Mouse (Mus musculus) ovary, postnatal 36 days (tissue): ENCODE data around the gene Jak3.
"Not testable (repeated sequence)": the region's sequence is repeated elsewhere in the genome, so short reads cannot be mapped to it uniquely, and the experiment has no call there.

Source experiments
- DNase-seq: peaks from one replicate; pipeline ENCODE4 v3.0.0; 2022; ENCODE audit warnings: low spot score, mixed read lengths

The Jak3 gene

DNA sequence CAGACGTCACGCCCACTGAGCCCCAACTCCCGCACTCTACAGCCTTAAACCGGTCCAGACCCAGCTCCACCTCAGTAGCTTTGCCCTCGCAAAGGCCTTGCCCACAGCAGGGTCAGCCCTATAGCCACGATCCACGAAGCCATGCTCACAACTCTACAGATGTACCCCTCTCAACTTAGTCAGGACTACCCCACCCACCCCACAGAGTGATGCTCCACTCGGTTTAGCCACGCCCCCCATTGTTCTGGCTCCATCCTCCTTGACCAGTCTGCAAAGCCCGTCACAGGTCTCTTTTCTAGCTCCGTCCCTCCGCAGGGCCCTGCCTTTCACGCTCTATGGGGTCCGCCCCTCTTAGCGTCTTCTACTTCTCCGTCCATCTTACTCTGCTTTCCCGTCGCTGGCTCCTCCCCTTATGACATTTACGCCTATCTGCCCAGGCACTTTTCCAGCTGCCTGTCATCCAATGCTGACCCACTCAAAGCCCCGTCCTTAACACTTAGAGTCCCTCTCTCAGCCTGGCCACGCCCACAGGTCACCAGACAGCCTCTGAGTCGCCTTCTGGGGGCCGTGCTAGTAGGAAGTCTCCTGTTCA lies 10.1 kb downstream of the Jak3 start:
- no peak for DNase-seq

DNA sequence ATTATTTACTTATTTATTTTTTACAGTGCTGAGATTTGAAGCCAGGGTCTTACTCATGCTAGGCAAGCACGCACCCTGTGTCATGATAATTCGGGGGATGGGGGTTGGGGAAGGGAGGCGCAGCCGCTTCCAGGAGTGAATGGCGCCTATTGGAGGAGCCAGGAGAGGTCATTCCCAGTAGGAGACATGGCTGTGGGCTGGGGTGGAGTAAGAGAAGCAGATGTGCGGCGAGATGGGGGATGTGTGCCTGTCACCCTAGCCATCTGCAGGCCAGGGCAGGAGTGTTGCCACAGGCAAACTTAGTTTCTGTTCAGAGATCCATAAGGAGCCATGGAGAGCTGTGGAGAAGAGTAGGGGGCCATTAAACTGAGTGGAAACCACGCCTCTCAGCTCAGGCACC lies 11.5 kb downstream of the Jak3 start:
- DNase-seq, result no peak

DNA sequence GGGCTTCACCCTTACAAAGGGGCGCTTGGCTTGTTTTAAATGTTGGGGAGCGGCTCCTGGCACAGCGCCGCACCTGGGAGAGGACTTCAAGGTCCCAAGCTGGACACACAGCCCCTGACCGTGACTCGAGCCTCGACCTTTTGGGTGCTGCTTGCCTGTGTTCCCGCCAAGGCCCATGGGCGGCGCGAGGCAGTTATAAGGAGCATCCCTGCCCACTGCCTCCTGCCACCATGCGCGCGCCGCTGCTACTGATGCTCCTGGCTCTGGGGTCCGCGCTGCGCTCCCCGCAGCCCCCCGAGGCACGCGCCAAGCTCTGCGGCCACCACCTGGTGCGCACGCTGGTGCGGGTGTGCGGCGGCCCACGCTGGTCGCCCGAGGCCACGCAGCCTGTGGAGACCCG lies 12.9 kb downstream of the Jak3 start, which contains the start of gene Insl3:
Gene Insl3 (plus strand): TSS at position 187 of the 400 bp plus-strand sequence.
- DNase-seq, result peak; percentile 45

DNA sequence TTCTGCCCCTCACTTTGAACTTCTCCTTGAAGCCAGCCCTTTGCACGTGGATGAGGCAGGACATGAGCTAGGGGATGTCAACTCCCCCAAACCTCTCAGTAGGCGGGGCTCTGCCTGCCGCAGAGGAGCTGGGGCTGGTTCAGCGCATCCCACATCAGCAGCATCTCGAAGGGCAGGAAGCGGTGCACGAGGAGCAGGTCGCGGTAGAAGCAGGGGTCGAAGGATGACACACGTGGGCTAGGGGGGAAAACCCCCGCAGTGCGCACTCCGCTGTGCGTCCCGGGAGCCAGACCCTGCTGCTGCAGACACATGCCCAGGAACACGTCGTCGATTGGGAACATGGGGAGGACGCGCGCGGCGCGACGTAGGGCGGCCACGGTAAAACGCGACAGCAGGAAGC lies 16.4 kb downstream of the Jak3 start:
- no peak for DNase-seq

DNA sequence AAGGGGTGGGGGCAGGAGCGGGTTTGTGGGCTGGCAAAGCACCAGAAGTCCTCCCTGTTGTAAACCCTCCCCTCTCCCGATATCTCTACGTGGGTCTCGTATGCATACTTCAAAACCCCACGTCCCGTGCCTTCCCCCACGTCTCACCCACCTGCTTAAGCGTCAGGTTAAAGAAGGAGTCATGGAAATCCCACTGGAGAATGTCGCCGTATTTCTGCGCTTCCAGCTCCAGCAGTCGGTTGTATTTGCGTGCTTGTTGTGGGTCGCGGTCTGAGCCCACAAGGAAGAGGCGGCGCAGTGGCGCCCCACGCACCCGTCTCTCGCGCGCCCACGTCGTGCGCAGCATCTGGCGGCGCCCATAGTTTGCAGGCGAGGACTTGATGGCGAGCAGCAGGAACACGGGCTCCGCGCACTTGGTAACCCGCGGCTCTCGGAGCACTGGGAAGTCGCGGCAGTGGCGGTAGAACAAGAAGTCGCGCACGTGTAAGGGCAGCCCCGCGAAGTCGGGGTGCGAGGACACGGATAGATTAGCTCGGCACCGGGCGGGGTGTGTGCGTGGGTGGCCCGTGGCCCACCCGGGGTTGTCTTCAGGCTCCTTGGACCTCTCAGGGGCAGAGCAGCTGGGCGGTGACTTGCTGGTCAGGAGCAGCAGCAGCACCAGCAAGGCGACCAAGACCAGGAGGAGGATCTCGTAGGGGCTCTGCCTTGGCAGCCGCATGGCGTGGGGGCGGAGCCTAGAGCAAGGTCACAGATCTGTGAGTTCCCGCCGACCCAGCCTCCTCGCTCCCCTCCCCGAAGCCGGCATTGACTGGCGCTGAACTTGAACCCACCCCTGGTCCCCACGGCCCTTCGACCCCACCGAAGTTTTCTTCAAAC lies 17.3 kb downstream of the Jak3 start:
- DNase-seq, result no peak

- DNase-seq, result not testable (repeated sequence)
These were observed 19.4 kb downstream of the Jak3 start for GRCm38 (mm10) chr8:71695456-71695855.

DNA sequence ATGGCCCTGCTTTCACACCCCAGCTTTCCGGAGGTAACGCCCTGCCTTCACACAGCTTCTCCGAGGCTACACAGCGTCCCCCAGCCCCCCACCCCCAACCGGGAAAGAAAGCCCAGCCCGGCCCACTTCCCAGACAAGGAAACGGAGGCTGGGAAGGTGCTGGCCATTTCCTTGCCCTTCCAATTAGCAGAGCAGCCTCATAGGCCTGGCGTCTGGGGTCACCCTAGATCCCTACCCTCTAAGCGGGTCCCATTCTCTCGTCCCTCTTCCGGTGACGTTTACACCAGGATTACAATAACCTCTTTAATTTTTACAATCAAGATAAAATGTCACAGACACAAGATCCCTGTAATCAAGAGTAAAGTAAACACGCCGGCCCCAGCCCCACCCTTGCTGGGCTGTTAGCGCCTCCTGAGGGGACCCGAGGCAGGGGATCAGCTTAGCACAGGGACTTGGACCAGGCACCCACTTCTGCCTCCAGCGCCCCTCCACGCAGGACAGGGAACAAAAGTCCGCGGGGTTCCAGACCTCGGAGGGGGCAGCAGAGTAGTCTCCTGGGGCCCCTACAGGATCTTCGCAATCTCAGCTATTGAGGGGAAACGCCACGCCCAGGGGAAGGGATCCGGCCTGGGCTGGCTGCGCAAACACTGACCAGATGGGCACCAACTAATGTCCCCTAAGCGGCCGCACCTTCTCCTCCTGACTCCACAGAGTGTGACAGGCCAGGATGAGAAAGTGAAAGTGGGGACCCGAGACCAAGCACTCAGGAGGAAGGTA lies 24.6 kb downstream of the Jak3 start:
- no peak for DNase-seq

- no peak for DNase-seq
These were observed 25.5 kb downstream of the Jak3 start, which contains the start of gene B3gnt3 for GRCm38 (mm10) chr8:71701414-71702086. Gene B3gnt3, minus strand, starts transcription at chr8:71701789.

DNA sequence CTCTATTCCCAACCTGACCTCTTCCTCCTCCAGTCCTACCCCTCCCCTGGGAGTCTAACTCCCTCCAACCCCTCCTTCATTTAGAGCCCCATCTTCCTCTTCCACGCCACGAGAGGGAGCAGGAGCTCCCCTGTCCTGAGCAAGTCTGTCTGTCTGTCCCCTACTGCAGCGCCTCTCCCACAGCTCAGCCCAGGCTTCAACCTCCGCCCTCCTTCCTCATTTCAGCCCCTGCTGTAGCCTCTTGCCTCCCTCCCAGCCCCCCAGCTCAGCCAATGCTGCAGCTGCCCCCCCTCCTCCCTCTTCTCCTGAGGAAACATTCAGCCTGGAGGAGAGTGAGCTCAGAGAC lies 26.0 kb downstream of the Jak3 start:
- DNase-seq, result no peak

DNA sequence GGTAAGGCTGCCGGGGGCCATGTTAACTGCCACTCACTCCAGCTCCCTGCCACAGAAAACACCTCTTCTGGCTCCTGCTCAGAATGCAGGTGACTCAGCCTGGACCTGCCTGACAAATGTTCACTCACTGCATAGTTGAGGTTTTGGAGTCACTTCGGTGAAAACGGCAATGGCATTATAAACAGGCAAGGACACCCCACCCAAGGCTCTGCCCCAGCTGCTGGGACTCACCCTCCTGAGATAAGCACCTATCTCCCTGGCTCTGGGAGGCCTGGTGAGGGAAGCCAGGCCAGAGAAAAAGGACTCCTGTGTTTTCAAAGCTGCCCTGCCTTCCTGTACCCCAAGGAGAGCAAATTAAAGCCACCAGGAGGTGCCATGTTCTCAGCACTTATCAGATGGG lies 26.8 kb downstream of the Jak3 start:
- DNase-seq, result no peak

GRCm38 (mm10) chr8:71703400-71703799 lies 27.3 kb downstream of the Jak3 start:
- not testable (repeated sequence) for DNase-seq

GRCm38 (mm10) chr8:71707874-71708273 lies 31.8 kb downstream of the Jak3 start:
- DNase-seq, result peak; percentile 38

GRCm38 (mm10) chr8:71709134-71709799 lies 33.2 kb downstream of the Jak3 start:
- DNase-seq, result no peak

- peak; percentile 78 for DNase-seq
These were observed 33.8 kb downstream of the Jak3 start for GRCm38 (mm10) chr8:71709800-71710446.

DNA sequence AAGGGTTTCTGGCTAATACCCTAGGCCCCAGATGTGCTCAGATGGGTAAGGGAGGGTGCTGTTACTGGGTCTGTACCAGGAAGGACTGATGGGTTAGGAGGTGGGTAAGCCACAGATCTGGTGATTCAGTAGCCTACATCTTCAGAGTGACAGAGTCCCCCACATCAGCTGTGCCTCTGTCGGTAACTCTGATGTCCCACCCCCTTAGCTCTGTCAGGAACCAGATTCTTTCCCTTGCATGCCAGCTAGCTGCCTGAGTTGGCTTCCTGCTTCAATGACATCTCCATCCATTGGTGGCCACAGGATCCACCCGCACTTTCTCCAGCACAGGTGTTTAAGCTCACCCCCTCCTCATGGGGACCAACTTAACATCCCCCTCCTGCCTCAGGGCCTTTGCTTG lies 35.5 kb downstream of the Jak3 start:
- no peak for DNase-seq

GRCm38 (mm10) chr8:71715531-71715930 lies 39.4 kb downstream of the Jak3 start:
- DNase-seq, result no peak

- no peak for DNase-seq
These were observed 40.5 kb downstream of the Jak3 start for GRCm38 (mm10) chr8:71716561-71717053.

DNA sequence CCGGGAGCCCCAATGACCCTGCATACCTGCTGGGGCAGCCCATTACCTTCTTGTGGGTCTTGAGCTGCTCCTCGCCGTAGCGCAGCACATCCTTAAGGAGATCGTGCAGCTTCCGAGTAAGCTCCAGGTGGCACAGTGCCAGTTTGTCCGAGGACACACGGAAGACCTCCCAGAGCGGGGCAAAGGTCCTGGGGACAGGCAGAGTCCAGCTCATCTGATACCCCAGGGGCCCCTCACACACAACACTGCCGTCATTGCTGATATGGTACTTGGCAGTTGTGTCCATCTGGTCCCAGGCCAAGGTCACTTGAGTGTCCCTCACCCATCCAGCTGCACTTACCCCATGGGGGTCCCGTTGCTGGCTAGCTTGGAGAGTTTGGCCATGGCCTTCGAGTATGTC lies 41.0 kb downstream of the Jak3 start:
- no peak for DNase-seq

GRCm38 (mm10) chr8:71718252-71718651 lies 42.2 kb downstream of the Jak3 start:
- DNase-seq, result no peak

DNA sequence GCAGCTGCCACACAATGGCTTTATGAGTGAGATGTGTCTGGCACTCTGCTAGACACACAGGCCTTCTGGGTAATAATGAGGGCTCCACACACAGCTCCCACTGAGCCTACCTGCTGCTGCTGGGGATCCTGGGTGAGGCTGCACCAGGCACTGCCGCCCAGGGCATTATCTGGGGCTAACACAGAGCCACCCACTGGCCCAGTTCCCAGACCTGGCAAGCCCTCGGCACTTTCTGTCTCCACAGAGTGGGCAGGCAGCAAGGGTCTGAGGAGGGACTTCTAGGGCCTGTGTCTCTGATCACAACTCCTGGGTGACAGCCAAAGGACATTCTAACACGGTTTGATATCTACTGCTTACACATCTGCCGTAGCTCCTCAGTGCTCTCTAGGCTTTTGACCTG lies 43.1 kb downstream of the Jak3 start:
- DNase-seq, result no peak

- DNase-seq, result no peak
These were observed 43.9 kb downstream of the Jak3 start for GRCm38 (mm10) chr8:71719928-71720457.
